Mouse (Mus musculus) heart, adult 2 months (tissue): ENCODE data around the gene Stat3.

Experiments used
- CTCF ChIP-seq: fragments of 200-600 bp; IDR thresholded peaks from 2 replicates; pipeline ENCODE4 v1.8.1; 2022; ENCODE audit warnings: antibody characterized with exemption, mild to moderate bottlenecking, moderate library complexity
- EP300 ChIP-seq: fragments of 200-500 bp; IDR thresholded peaks from 2 replicates; pipeline ENCODE4 v1.6.1; 2011; ENCODE audit warnings: low read depth, low read length, control low read depth; ENCODE audit not compliant: insufficient read depth
- POLR2A ChIP-seq: fragments of 200-500 bp; IDR thresholded peaks from 2 replicates; pipeline ENCODE4 v1.6.1; 2011; ENCODE audit warnings: mild to moderate bottlenecking, low read depth, low read length, control low read depth; ENCODE audit not compliant: insufficient read depth

DNA sequence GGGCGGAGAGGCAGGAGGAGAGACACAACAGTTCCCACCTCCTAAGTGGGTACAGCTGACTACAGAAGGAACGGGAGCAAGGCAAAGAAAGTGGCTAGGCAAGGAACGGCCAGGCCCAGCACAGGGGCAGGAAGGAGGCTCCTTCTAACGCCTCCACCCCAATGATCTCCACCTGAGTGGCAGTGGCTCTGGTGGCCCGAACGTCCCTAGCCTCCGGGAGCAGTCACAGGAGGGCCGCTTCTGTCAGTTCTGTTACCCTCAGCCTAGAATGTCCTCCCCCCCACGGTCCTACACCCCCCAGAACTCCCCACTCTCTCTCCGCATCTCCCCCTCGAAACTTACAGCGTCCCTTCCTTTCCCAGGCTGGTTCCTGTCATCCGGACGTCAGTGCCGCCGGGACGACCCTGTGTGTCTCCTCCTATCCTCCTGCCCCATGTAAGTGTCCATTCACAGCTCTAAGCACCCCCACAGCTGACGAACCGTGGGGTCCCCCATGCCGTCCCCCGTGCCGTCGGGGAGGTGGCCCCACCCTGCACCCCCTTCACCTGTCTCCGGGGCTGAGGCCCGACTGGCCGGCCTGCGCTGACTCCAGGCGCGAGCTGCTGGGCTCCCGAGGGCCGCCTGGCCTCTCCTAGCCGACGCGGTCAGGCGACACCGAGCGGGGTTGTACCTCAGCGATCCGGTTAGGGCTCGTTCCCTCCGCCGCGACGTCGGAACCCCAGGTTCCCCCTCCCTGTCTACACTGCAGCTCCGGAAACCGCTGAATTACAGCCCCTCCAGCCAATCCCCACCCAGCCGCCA is 429 bp downstream of the Stat3 start:
- no peak for TF ChIP-seq CTCF
- no peak for TF ChIP-seq EP300
- TF ChIP-seq POLR2A = peak; percentile 95
